Mouse (Mus musculus): ENCODE results near the gene 1500015O10Rik.

The 1500015O10Rik gene

DNA sequence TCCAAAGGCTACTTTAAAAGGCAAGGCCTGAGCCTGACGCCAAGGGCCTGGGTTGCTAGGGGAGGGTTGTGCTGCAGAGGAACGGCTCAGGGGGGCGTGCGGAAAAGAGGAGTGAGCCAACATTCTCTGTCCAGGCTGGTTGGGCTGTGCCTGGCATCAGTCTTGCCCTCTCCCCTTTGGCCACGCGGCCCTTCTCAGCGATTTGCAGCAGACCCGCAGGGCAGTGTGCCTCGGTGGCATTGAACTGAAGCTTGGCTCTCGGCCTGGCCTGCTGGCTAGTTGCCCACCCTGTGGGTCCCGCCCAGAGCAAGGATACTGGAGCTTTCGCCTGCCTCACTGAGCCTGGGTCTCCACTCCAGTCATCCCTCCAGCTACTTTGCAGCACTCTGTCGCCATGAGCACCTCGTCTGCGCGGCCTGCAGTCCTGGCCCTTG lies at the start of gene 1500015O10Rik:
1500015O10Rik (plus strand) TSS at position 112 of the 434 bp plus-strand sequence.
- no peak for DNase-seq (ENCODE audit: extremely low read depth, low read depth)

DNA sequence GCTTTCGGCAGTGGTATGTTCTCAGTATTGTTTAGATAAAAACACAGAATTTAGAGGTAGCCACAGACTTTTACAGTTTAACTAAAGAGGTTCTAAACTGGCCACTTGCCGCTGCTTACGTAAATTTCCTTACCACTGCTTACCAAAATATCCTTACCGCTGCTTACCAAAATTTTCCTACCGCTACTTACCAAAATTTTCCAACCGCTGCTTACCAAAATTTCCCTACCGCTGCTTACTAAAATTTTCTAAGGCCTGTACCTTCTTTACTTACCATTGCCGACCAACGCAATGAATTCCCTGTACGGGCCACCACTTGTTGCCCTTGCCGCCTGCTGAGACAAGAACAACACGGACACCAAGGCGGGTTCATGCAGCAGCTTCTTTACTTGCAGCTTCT lies 40.4 kb upstream of the 1500015O10Rik start:
- no peak for DNase-seq (ENCODE audit: extremely low read depth, low read depth)

DNA sequence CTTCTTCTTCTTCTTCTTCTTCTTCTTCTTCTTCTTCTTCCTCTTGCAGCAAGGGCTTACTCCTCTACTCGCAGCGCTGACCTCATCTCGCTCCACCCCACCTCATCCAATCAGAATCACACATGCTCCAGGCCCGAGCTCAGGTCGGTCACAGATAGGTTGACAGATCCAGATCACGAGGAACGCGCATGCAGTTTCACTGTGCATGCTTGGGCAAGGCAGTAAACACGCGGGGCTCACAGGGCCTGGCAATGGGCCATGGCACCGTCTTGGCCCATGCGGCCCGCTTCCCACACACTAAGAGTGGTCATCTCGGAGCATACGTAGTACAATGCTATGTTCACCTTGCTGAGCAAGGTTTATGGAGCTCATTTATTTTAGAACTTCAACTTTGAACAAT lies 39.9 kb upstream of the 1500015O10Rik start:
- DNase-seq (ENCODE audit: extremely low read depth, low read depth) = no peak

DNA sequence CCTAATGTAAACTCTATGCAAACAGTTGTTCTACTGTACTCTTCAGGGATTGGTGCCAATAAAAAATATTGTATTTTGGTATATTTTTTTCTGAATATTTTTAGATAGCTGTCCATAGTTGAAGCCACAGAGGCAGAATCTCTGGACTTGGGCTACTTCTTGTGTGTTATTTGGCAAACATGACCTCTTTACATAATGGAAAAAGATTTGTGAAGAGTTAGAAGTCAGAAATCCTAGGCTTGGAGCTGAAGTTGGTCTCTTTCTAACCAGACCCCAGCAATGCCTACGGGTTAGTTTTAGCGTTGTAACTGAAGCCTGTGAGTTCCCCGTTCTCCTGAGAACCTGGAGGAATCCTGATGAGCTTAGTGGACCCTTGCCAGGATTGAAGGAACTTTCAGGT lies 36.3 kb upstream of the 1500015O10Rik start:
- DNase-seq (ENCODE audit: extremely low read depth, low read depth) = no peak

DNA sequence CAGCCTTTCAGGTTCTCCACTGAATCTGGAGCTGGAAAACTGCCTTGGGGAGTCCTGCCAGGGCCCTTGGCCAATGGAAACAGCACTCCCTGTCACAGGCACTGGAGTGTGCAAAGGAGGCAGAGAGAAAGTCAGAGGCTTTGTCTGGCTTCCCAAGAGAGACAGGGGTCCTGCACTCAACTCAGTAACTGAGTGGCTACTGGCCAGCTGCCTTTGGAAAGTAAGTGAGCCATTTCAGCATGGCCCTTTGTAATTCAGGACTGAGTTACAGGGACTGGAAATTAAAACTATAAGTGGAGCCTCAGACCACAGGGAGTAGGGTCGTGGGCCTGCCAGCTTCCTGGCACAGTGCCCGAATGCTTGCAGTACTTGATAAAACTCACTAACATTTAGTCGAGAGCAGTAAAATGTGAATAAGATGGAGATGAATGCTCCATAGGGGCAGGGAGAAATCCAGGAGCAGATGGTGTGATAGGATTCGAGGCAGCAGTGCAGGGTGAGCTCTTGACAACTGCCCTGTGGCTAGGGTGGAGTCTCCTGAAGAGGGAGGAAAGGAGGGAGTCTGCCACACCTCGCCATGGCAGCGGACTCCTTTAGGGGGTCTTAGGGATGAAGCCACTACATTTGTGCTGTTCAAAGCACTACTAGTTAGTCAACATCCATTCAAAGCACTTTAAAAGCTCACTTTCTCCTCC lies 35.4 kb upstream of the 1500015O10Rik start:
- no peak for DNase-seq (ENCODE audit: extremely low read depth, low read depth)

DNA sequence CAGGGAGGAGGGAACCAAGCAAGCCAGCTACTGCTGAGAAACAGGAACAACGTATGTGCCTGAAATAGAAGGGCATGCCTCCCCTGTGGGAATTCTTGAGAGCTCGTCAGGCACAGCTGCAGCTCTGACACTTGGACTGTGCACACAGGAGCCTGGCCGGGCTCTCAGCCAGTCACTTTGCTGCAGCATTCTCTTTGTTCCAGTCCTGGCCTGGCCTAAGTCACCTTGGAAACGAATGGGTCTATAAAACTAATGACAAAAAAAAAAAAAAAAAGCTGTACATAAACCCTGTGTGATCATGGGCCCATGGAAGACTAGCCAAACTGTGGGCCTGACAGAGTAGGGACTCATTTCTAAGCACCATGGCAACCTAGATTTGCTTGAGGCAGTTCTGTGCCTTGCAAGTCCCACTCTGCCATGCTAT lies 31.8 kb upstream of the 1500015O10Rik start:
- DNase-seq (ENCODE audit: extremely low read depth, low read depth) = no peak

DNA sequence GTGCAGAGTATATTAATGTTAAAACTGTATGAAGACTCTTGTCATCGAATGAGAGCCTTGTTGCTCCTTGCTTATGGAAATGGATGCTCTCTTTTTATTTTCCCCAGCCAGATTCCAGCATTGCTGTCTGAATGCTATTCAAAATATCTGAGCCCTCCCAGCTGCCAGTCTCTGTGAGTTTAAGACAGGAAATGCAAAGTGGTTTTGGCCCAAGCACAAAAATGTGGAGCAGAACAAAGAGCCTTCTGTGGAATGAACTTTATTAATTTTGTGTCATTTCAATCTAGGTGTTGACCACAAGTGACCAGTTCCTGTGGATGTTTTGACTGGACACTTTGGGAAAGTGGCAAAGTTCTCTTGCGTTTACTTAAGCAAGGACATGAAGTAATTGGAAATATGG lies 15.6 kb upstream of the 1500015O10Rik start:
- DNase-seq (ENCODE audit: extremely low read depth, low read depth) = no peak

DNA sequence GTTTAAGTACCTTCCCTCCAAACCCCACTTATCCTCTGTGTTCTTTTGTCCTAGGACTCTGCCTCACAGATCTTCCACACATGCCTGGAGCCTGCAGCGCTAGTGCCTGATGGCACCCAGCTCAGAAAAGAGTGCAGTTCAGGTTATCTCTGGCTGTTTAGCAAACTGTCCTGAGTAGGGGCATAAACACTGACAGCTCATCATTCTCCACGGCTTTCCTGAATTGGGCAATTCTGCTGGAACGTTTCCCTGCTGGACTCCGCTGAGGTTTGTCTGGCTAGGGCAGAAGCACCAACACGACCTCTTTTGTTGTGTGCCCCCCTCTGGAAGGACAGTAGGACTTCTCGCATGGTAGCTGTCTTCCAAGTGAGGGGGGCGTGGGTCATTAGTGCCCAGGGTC lies 12.4 kb upstream of the 1500015O10Rik start:
- DNase-seq (ENCODE audit: extremely low read depth, low read depth) = no peak

DNA sequence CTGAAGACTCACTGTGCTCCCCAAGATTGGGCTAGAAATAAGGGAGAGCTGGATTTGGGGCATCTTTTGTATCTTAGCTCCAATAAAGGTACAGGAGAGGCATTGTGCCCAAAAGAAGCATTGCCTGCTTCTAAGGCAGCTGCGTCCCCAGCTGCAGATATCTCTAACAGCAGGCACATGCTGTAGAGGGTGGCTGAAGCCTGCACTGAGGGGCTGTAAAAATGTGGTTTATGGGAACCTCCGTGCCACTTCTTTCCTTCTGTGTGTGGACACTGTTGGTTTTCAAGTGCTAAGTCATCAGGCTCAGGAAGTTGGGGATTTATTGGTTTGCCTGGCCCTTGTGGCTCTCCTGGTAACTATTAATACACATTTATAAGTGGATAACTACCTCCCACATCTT lies 11.6 kb upstream of the 1500015O10Rik start:
- no peak for DNase-seq (ENCODE audit: extremely low read depth, low read depth)

DNA sequence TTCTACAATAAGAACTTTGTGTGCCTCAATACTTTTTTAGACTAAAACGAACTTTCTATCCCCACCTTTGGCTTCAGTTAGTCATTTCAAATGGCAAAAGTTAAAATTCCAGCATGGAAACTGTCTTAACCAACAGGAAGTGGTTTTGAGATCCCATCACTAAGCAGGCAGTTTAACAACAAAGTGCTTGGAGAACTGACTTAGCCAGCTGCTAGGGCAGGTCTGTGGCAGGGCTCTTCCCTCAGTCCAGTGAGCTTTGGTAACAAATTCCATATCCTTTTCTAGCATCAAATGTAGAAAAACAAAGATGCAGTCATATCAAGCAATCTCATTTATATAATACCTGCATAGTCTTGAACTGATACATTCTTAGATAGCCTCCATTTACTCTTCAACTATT lies 7.9 kb upstream of the 1500015O10Rik start:
- no peak for DNase-seq (ENCODE audit: extremely low read depth, low read depth)

DNA sequence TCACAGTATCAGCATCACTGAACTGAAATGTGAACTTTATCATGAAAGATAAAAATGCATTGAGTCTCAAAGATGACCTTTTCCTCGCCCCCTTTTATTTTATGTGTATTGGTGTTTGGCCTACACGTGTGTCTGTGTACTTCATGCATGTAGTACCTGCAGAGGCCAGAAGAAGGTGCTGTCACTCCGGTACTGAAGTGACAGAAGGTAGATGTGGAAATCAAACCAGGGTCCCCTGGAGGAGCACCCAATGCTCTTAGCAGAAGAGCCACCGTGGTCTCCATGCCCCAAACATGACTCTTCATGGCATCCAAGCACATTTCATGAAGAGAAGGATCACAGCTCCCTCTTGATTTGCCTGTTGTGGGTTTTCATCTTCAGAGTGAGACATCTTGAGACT lies 1.7 kb downstream of the 1500015O10Rik start:
- no peak for DNase-seq (ENCODE audit: extremely low read depth, low read depth)

DNA sequence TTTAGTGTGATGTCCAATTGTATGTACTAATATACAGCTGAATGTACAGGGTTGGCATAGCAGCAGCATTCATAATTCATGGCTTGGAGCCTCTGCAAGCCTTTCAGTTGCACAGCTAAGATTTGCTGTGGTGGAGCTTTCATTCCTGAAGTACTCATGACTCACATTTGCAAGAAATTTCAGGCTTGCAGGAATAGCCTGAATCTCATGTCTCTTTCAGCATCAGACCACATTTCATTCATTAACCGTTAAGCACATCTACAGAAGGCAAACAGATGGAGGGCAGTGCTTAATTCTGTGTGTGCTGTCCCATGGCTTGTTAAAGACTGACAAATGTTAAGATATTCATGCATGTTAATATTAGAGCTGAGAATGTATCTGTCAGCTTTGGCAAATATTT lies 2.3 kb downstream of the 1500015O10Rik start:
- DNase-seq (ENCODE audit: extremely low read depth, low read depth) = no peak

DNA sequence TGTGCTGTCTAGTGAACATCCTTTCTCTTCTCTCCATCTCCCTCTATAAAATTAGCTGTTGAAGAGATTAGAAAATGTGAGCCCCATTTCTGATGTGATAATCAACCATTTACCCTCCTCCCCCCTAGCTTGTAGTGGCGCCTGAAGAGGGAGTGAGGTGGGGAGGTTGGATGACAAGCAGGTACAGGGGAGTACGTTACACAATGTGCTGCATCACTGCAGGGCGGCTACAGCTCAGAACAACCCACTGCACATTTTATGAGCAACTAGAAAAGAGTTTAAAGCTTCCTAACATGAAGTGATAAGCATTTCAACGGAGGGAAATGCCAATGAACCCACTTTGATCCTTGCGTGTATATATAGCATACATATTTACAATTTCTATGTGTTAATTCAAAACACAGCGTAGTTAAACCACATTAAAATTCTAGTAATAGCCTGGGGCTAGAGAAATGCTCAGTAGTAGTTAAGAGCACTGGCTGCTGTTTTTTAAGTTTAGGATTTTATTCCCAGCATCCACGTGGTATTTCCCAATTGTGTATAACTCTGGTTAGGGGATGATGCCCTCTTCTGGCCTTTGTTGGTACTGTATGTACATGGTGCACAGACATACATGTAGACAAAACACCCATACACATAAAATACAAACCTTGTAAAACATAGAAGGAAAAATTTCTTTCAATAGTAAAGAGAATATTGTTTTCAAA lies 7.6 kb downstream of the 1500015O10Rik start:
- DNase-seq (ENCODE audit: extremely low read depth, low read depth) = no peak

DNA sequence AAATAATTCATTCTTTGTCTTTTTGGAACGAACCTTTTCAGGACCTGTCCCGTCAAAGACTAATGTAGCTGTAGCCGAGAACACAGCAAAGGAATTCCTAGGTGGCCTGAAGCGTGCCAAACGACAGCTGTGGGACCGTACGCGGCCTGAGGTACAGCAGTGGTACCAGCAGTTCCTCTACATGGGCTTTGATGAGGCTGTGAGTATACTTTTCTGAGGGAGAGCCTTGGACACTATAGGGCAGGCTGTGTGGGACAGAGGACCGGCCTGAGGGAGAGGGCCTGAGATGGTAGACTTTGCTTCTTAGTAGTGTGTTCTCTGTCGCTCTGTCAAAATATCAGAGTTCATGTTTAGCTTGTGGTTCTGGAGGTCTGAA lies 8.1 kb downstream of the 1500015O10Rik start:
- DNase-seq (ENCODE audit: extremely low read depth, low read depth) = no peak

DNA sequence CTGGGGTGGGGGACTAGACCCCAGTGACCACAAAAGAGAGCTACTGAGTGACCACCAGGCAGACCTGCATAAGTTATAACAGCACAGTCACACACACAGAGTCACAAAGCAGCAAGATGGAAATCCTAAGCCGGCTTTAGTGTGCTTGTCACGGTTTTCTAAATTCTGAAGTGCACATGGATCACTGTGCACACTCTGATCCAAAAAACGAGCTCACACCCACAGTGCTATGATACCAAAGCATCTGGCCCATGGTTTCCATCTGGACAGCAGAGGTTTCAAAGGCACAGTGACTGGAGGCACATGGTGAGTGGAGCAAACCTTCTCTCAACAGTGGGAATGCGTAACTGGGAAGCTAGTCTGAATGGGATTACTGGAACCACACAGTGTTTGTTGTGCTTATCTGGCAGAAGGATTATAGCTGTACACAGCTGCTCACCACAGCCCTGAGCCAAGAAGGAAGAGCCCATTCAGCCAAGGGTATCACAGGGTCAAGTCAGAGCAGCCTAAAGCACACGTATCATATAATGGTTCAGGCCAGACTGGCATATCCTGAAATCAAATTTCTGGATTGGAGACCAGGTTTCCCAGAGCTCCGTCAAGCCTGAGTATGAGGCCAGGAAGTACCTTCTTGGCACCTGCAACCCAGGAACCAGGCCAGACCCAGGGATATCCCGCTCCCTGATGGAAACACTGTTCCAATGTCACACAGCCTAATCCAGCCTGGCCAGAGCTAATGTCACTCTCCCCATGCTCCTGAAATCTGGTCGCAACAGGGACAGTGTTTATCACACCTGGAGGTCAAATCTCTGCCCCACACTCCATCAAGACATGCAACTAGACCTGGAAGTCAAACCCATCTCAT lies 24.3 kb downstream of the 1500015O10Rik start:
- no peak for DNase-seq (ENCODE audit: extremely low read depth, low read depth)

DNA sequence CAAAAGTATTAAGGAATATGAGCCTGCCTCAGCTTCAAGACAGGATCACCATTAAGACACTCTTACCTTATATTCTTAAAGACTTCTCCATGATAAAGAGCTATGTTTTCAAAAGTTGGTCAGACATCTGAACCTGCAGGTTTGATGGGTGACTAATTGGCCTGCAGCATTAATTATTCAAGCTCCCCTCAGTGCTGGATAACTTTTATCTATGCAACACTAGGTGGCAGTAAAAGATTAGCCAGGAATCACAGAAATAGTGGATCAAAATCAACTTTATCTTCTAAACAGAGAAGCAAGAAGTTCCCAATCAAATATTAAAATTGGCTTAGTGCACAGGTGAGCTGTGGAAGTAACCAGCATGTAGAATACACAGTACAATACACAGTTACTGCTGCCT lies 29.7 kb downstream of the 1500015O10Rik start:
- DNase-seq (ENCODE audit: extremely low read depth, low read depth) = no peak

DNA sequence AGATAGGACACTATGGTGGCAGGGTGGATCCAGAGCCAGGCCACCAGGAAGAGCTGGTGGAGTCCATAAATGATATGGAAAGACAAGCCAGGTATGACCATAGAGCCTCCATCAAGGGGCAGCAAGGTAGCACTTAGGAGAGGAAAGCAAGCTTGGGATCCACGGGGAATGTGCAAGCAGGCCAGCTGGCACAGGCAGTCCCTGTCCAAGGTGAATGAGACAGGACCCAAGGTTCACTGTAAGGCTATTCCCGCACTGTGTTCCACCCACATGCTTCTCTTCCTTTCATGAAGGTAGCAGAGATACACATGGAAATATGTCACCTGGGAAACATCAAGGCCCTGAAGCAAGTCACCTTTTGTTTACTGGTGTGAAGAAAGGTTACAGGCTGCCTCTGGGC lies 34.1 kb downstream of the 1500015O10Rik start:
- no peak for DNase-seq (ENCODE audit: extremely low read depth, low read depth)

DNA sequence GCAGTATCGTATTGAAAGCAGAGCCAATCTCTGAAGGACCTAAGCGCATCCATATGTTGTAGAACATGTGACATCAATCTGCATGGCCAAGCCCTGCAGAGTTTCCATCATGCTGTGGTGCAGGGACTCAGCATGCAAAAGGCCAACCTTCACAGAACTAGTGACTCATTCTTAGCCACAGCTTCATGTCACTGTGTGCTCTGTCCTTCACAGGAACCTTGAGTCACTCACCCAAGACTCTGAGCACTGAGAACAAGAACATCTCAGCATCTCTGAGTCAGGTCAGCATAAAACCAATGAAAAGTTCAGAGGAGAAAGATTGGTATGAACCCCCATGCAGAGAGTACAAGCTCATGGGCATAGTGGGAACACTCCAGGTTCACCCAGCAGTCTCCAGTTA lies 35.9 kb downstream of the 1500015O10Rik start:
- no peak for DNase-seq (ENCODE audit: extremely low read depth, low read depth)

DNA sequence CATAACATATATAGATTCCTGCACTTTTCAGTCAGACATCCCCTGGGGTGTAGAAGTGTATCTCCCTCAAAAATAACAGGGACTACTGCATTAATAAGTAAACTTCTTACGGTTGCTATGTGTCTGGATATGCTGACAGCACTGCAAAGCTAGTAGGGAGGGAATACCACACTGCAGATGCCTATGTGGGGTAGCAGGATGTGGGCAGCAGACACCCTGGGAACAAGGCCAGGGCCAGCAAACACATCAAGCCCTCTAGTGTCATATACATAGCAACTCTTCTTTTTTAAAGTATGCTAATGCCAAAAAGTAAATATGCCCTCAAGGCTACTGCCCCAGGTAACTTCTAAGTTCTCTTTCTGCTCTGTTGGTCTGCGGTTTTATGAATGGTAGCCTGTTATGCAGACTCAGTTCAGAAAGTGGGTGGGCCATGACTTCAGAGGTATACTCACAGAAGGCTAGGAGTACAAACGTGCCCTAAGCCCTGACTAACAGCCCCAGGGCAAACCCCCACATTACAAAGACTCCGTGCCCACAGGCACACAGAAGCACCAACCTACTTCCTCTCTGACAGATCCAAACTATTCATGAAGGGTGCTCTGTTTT lies 38.1 kb downstream of the 1500015O10Rik start:
- DNase-seq (ENCODE audit: extremely low read depth, low read depth) = no peak

DNA sequence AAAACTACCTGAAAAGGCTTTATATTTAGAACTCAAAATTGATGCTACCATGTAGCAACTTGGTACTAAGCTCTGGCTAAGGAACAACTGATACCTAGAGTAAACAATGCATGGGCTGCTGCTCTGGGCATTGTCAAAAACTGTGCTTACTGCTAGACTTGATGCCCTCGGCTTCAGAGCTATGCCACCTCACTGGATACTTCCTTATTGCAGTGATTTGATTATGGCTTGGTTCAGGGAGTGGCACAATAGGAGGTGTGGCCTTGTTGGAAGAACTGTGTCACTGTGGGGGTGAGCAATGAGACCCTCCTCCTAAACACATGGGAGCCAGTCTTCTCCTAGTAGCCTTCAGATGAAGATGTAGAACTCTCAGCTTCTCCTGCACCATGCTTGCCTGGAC lies 38.9 kb downstream of the 1500015O10Rik start:
- DNase-seq (ENCODE audit: extremely low read depth, low read depth) = no peak

DNA sequence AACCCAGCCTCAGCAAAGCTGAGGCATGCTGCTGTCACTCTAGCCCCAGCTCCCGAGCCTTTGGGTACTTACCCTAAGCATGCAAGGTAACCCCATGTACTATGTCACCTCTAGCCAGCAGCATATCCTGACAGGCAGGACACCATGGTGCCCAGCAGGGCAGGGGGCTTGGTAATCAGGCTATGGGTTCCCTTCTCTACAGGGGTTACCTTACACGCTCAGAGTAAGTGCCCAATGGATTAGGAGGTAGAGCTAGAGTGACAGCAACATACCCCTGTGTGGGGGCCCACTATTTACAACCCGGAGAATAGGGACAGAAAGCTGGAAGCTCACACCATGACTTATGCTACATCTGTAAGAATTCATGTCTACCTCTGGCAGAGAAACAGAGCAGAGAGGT lies 39.6 kb downstream of the 1500015O10Rik start:
- no peak for DNase-seq (ENCODE audit: extremely low read depth, low read depth)

DNA sequence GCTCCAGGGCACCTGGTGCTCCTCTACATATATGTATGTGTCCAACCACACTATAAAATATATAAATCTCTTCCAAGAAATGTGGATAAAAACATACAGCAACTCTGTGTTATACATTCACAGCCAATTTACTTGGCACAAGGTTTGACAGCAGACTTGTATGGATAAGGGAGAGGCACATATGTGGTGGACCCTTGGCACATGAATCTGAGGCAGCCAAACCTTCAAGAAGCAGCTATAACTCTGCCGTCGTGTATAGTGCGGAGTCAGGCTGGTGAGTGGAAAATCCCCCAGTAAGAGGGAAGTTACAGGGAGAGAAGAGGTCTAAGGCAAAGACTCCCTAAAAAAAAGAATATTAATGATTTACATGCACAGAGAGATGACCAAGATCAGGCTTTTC lies 42.3 kb downstream of the 1500015O10Rik start:
- no peak for DNase-seq (ENCODE audit: extremely low read depth, low read depth)
